Mouse (Mus musculus) testis, adult 2 months (tissue): Measurements from ENCODE around the gene Col5a1.

Experiments
- CTCF ChIP-seq: fragments of 200-500 bp; IDR thresholded peaks from 2 replicates; pipeline ENCODE4 v1.5.1; 2012; ENCODE audit warnings: low read depth, mild to moderate bottlenecking, inconsistent platforms, low read length, moderate library complexity; ENCODE audit not compliant: control insufficient read depth, insufficient read depth, insufficient replicate concordance
- POLR2A ChIP-seq: fragments of 200-500 bp; IDR thresholded peaks from 2 replicates; pipeline ENCODE4 v1.6.1; 2012; ENCODE audit warnings: low read depth, mild to moderate bottlenecking, inconsistent platforms, low read length, moderate library complexity; ENCODE audit not compliant: control insufficient read depth

GRCm38 (mm10) chr2:27969158-27969557 is 82.9 kb downstream of the Col5a1 start:
- no peak for TF ChIP-seq POLR2A
- peak; percentile 57; the same call in 1 of the 2 replicates for TF ChIP-seq CTCF
